9 mouse cellular contexts compared by ENCODE assay signal in the genomic region with DNA sequence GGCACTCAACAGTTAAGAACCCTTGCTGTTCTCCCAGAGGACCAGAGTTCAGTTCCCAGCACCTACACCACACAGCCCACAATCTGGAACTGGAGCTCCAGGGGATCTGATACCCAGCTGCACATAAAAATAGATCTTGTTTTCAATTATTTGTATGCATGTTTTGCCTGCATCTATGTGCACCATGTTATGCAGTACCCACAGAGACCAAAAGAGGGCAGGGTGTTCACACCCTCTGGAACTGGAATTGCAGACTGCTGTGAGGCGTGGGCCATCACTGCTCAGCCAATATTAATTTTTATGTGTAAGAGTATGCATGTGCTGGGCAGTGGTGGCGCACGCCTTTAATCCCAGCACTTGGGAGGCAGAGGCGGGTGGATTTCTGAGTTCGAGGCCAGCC. TPM values are rescaled to one million over a fixed set of nuclear protein-coding genes. Genes with fewer than 3 reads are reported as not detected.
DNase-seq lines count a peak whose midpoint lies in the region; ATAC-seq and TF ChIP-seq lines count a peak whose summit lies in the region.
"Had no signal": no experiment of that assay in that cellular context is flagged by ENCODE, and none has a peak within 500 bp of the region (broad histone marks: within the 10 kb centered on the region; RNA-seq: fewer than 3 reads in every experiment).

No protein-coding gene starts in this region.

- no peak overlapping the region for H3K4me3 ChIP-seq in cortical plate, adult 2 months (ENCODE audit: insufficient read depth, low read length)
- H3K4me3 ChIP-seq in forebrain, embryonic 15.5 days: no peak overlapping the region
- H3K4me3 ChIP-seq: liver, embryonic 15.5 days had no signal

- no peaks in the 10 kb centered on the region for H3K36me3 ChIP-seq in forebrain, embryonic 15.5 days
- H3K36me3 ChIP-seq: liver, embryonic 15.5 days had no signal

- no peaks in the 10 kb centered on the region for H3K9me3 ChIP-seq in forebrain, embryonic 15.5 days
- H3K9me3 ChIP-seq: liver, embryonic 15.5 days had no signal

- 70% methylated on average over 5 of the region's 5 CpGs for WGBS in forebrain, embryonic 15.5 days

- H3K27ac ChIP-seq in cortical plate, adult 2 months (ENCODE audit: insufficient read depth, low read length): no peak overlapping the region
- no peak overlapping the region for H3K27ac ChIP-seq in forebrain, embryonic 15.5 days (replicated peaks)
- H3K27ac ChIP-seq: liver, embryonic 15.5 days had no signal

- H3K4me1 ChIP-seq in cortical plate, adult 2 months (ENCODE audit: control insufficient read depth, insufficient read depth, low read length): no peaks in the 10 kb centered on the region
- H3K4me1 ChIP-seq in forebrain, embryonic 15.5 days: peaks cover 8% of the 10 kb centered on the region; the same call in 1 of the 2 replicates

- peak; percentile 34; the same call in 1 of the 2 replicates for TF ChIP-seq CTCF in cortical plate, adult 2 months (IDR thresholded peaks at IDR 0.05; ENCODE audit: extremely low read depth, insufficient read depth, low read length)

- no peak for TF ChIP-seq POLR2A in cortical plate, adult 2 months (IDR thresholded peaks at IDR 0.05; ENCODE audit: extremely low read depth, insufficient read depth, low read length)

- intact Hi-C loops in heart, postnatal 14 days (cut with DNase I): no loop called here

- H3K4me2 ChIP-seq in forebrain, embryonic 15.5 days (replicated peaks): no peak overlapping the region
- H3K4me2 ChIP-seq: liver, embryonic 15.5 days had no signal

- no peak overlapping the region for H3K9ac ChIP-seq in forebrain, embryonic 15.5 days (replicated peaks)
- H3K9ac ChIP-seq: liver, embryonic 15.5 days had no signal

- peak; percentile 25 for ATAC-seq in CD4-positive, CD25-positive, alpha-beta regulatory T cell, adult 4 months
- no peak for ATAC-seq in forebrain, embryonic 15.5 days (replicated peaks)

- DNase-seq in heart, postnatal 14 days: peak; percentile 51 to 71
- DNase-seq in heart, adult 11 months: no peak
- DNase-seq in lung, postnatal 25 days (ENCODE audit: low spot score): peak; percentile 64
- peak; percentile 77 for DNase-seq in thymus, postnatal 14 days
- no peak for DNase-seq in layer of hippocampus, adult 11-12 months (ENCODE audit: low spot score)

- H3K27me3 ChIP-seq in forebrain, embryonic 15.5 days: no peaks in the 10 kb centered on the region
- H3K27me3 ChIP-seq: liver, embryonic 15.5 days had no signal

RNA-seq across cellular contexts. Expression of a gene that starts 4.6 kb away (rescaled TPM):
- total RNA-seq in heart, postnatal 14 days (2021): 10 to 100 TPM; 18.2 to 20.9 TPM
- 10 to 100 TPM; 10.5 to 20.9 TPM for polyA plus RNA-seq in CD4-positive, CD25-positive, alpha-beta regulatory T cell, adult 4 months (2017; shearing (Covaris generic))
- polyA plus RNA-seq in cortical plate, adult 2 months (2012; rRNA removed): 62.9 and 63.2 TPM in 2 replicates
- 32.1 and 32.6 TPM in 2 replicates for polyA plus RNA-seq in forebrain, embryonic 15.5 days (2015; fragmentation: Nextera tagmentation; extraction: Ambion mirVana)

RNA-seq across cellular contexts. Expression of a gene that starts 4.8 kb away (rescaled TPM):
- total RNA-seq in heart, postnatal 14 days (2021): 10 to 100 TPM; 50.7 to 52.1 TPM
- 100 to 1,000 TPM; 187 to 302 TPM for polyA plus RNA-seq in CD4-positive, CD25-positive, alpha-beta regulatory T cell, adult 4 months (2017; shearing (Covaris generic))
- polyA plus RNA-seq in cortical plate, adult 2 months (2012; rRNA removed): 98.0 and 102 TPM in 2 replicates
- polyA plus RNA-seq in forebrain, embryonic 15.5 days (2015; fragmentation: Nextera tagmentation; extraction: Ambion mirVana): 132 TPM in 2 replicates

RNA-seq across cellular contexts. Expression of a gene that starts 40.7 kb away (rescaled TPM):
- 1 to 10 TPM; 3.0 to 3.1 TPM for total RNA-seq in heart, postnatal 14 days (2021)
- polyA plus RNA-seq in CD4-positive, CD25-positive, alpha-beta regulatory T cell, adult 4 months (2017; shearing (Covaris generic)): under 1 TPM in 1 of 2 experiments, not detected in 1; 0.27 TPM
- polyA plus RNA-seq in cortical plate, adult 2 months (2012; rRNA removed): 1.4 and 1.8 TPM in 2 replicates
- 2.1 and 2.7 TPM in 2 replicates for polyA plus RNA-seq in forebrain, embryonic 15.5 days (2015; fragmentation: Nextera tagmentation; extraction: Ambion mirVana)

Comparison
In these comparisons a context has a peak if more than half of its experiments do, and no peak if none do; other contexts are left out.
1. DNase-seq: peak in heart, postnatal 14 days (2 of 2), lung, postnatal 25 days (single experiment) and thymus, postnatal 14 days (single experiment); none in heart, adult 11 months (single experiment) and layer of hippocampus, adult 11-12 months (single experiment).